Mouse (Mus musculus): ENCODE measurements at regions not wholly inside any gene's neighbourhood (a gene's known extent, or its start where the extent isn't known, plus 50 kb on each side); places are given as distances from the start of the nearest gene placed in this dataset.

GRCm38 (mm10) chr14:100665361-100665955, 381.0 kb upstream of the Klf12 start:
- Histone ChIP-seq H3K4me3 (ENCODE audit: insufficient read depth in 1 of 2, low read depth in 1 of 2, low read length in 2 of 2, poor library complexity in 1 of 2, severe bottlenecking in 1 of 2) (no peak overlapping the region), H3K36me3 (ENCODE audit: control insufficient read depth, insufficient read depth, low read length, poor library complexity, severe bottlenecking) (no peaks in the 10 kb centered on the region), H3K9me3 (ENCODE audit: control insufficient read depth, insufficient read depth, low read depth, low read length) (no peaks in the 10 kb centered on the region), H3K4me1 (ENCODE audit: control insufficient read depth in 2 of 2, insufficient read depth in 2 of 2, low read length in 2 of 2, poor library complexity in 1 of 2) (no peaks in the 10 kb centered on the region), H3K9ac (ENCODE audit: insufficient read depth, low read depth, low read length, poor library complexity, severe bottlenecking) (no peak overlapping the region), H3K27ac (ENCODE audit: insufficient read depth, low read depth, low read length, poor library complexity, severe bottlenecking) (no peak overlapping the region)
- no peak for DNase-seq (ENCODE audit: low read depth, low spot score)
- in situ Hi-C loops (cut with MboI; ENCODE audit: low sequenced_read_pairs in 2 of 2, unreplicated experiment in 2 of 2) = no loop called here
- TF ChIP-seq ZC3H11A (IDR thresholded peaks at IDR 0.05; ENCODE audit: borderline replicate concordance, low read depth, low read length) (no peak), MAFK (IDR thresholded peaks at IDR 0.05; ENCODE audit: insufficient read depth, low read depth, low read length) (no peak), CHD2 (IDR thresholded peaks at IDR 0.05; ENCODE audit: low read depth, low read length) (no peak), HCFC1 (IDR thresholded peaks at IDR 0.05; ENCODE audit: borderline replicate concordance, insufficient read depth, low read length) (no peak), ZNF384 (IDR thresholded peaks at IDR 0.05; ENCODE audit: low read depth, low read length) (no peak)

- TF ChIP-seq CHD2 (IDR thresholded peaks at IDR 0.05; ENCODE audit: low read depth, low read length) (no peak), ZC3H11A (IDR thresholded peaks at IDR 0.05; ENCODE audit: borderline replicate concordance, low read depth, low read length) (no peak), ZNF384 (IDR thresholded peaks at IDR 0.05; ENCODE audit: low read depth, low read length) (no peak), HCFC1 (IDR thresholded peaks at IDR 0.05; ENCODE audit: borderline replicate concordance, insufficient read depth, low read length) (no peak), MAFK (IDR thresholded peaks at IDR 0.05; ENCODE audit: insufficient read depth, low read depth, low read length) (no peak)
- Histone ChIP-seq H3K4me1 (ENCODE audit: control insufficient read depth in 2 of 2, insufficient read depth in 2 of 2, low read length in 2 of 2, poor library complexity in 1 of 2) (no peaks in the 10 kb centered on the region), H3K9me3 (ENCODE audit: control insufficient read depth, insufficient read depth, low read depth, low read length) (no peaks in the 10 kb centered on the region), H3K4me3 (ENCODE audit: insufficient read depth in 1 of 2, low read depth in 1 of 2, low read length in 2 of 2, poor library complexity in 1 of 2, severe bottlenecking in 1 of 2) (no peak overlapping the region), H3K27ac (ENCODE audit: insufficient read depth, low read depth, low read length, poor library complexity, severe bottlenecking) (no peak overlapping the region), H3K9ac (ENCODE audit: insufficient read depth, low read depth, low read length, poor library complexity, severe bottlenecking) (no peak overlapping the region), H3K36me3 (ENCODE audit: control insufficient read depth, insufficient read depth, low read length, poor library complexity, severe bottlenecking) (no peaks in the 10 kb centered on the region)
- DNase-seq (ENCODE audit: low read depth, low spot score) = no peak
- in situ Hi-C loops (cut with MboI; ENCODE audit: low sequenced_read_pairs in 2 of 2, unreplicated experiment in 2 of 2) = no loop called here
These were observed 379.7 kb upstream of the Klf12 start for GRCm38 (mm10) chr14:100664180-100664579.

DNA sequence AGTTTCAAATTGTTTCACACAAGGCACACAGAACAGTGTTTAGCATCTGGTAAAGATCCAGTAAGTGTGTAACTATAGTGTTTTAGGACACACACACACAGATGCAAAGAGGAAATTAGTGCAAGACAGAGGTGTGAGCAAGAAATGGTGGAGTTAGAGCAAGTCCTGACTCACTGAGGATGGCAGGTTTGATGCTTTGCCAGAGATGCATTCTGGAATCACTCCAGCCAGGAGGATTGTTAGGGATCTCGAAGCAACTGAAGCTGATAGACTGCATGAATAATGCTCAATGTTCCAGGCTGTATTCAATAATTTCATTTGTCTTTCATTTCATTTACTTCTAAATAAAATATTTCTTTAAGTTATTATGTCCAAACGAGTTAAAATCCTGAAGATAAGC, 357.6 kb upstream of the Klf12 start:
- in situ Hi-C loops (cut with MboI; ENCODE audit: low sequenced_read_pairs in 2 of 2, unreplicated experiment in 2 of 2) = no loop called here
- H3K4me3 ChIP-seq (ENCODE audit: insufficient read depth in 1 of 2, low read depth in 1 of 2, low read length in 2 of 2, poor library complexity in 1 of 2, severe bottlenecking in 1 of 2) = no peak overlapping the region
- no peak for DNase-seq (ENCODE audit: low read depth, low spot score)
- no peak overlapping the region for H3K27ac ChIP-seq (ENCODE audit: insufficient read depth, low read depth, low read length, poor library complexity, severe bottlenecking)
- no peak overlapping the region for H3K9ac ChIP-seq (ENCODE audit: insufficient read depth, low read depth, low read length, poor library complexity, severe bottlenecking)
- H3K36me3 ChIP-seq (ENCODE audit: control insufficient read depth, insufficient read depth, low read length, poor library complexity, severe bottlenecking) = no peaks in the 10 kb centered on the region
- TF ChIP-seq ZNF384 (IDR thresholded peaks at IDR 0.05; ENCODE audit: low read depth, low read length) (no peak), CHD2 (IDR thresholded peaks at IDR 0.05; ENCODE audit: low read depth, low read length) (no peak), MAFK (IDR thresholded peaks at IDR 0.05; ENCODE audit: insufficient read depth, low read depth, low read length) (no peak), ZC3H11A (IDR thresholded peaks at IDR 0.05; ENCODE audit: borderline replicate concordance, low read depth, low read length) (no peak), HCFC1 (IDR thresholded peaks at IDR 0.05; ENCODE audit: borderline replicate concordance, insufficient read depth, low read length) (no peak)
- H3K9me3 ChIP-seq (ENCODE audit: control insufficient read depth, insufficient read depth, low read depth, low read length) = no peaks in the 10 kb centered on the region
- no peaks in the 10 kb centered on the region for H3K4me1 ChIP-seq (ENCODE audit: control insufficient read depth in 2 of 2, insufficient read depth in 2 of 2, low read length in 2 of 2, poor library complexity in 1 of 2)

- no peaks in the 10 kb centered on the region for H3K4me1 ChIP-seq (ENCODE audit: control insufficient read depth in 2 of 2, insufficient read depth in 2 of 2, low read length in 2 of 2, poor library complexity in 1 of 2)
- H3K36me3 ChIP-seq (ENCODE audit: control insufficient read depth, insufficient read depth, low read length, poor library complexity, severe bottlenecking) = no peaks in the 10 kb centered on the region
- H3K9ac ChIP-seq (ENCODE audit: insufficient read depth, low read depth, low read length, poor library complexity, severe bottlenecking) = no peak overlapping the region
- no peak overlapping the region for H3K4me3 ChIP-seq (ENCODE audit: insufficient read depth in 1 of 2, low read depth in 1 of 2, low read length in 2 of 2, poor library complexity in 1 of 2, severe bottlenecking in 1 of 2)
- DNase-seq (ENCODE audit: low read depth, low spot score) = no peak
- H3K9me3 ChIP-seq (ENCODE audit: control insufficient read depth, insufficient read depth, low read depth, low read length) = no peaks in the 10 kb centered on the region
- H3K27ac ChIP-seq (ENCODE audit: insufficient read depth, low read depth, low read length, poor library complexity, severe bottlenecking) = no peak overlapping the region
- no peak for TF ChIP-seq HCFC1 (IDR thresholded peaks at IDR 0.05; ENCODE audit: borderline replicate concordance, insufficient read depth, low read length)
- TF ChIP-seq ZC3H11A (IDR thresholded peaks at IDR 0.05; ENCODE audit: borderline replicate concordance, low read depth, low read length) = no peak
- no peak for TF ChIP-seq ZNF384 (IDR thresholded peaks at IDR 0.05; ENCODE audit: low read depth, low read length)
- TF ChIP-seq CHD2 (IDR thresholded peaks at IDR 0.05; ENCODE audit: low read depth, low read length) = no peak
- no peak for TF ChIP-seq MAFK (IDR thresholded peaks at IDR 0.05; ENCODE audit: insufficient read depth, low read depth, low read length)
- in situ Hi-C loops (cut with MboI; ENCODE audit: low sequenced_read_pairs in 2 of 2, unreplicated experiment in 2 of 2) = no loop called here
These were observed 350.0 kb upstream of the Klf12 start for GRCm38 (mm10) chr14:100634521-100634920.

Measured in ES-E14 (cell line).